8 mouse cellular contexts compared by ENCODE assay signal in the genomic region with DNA sequence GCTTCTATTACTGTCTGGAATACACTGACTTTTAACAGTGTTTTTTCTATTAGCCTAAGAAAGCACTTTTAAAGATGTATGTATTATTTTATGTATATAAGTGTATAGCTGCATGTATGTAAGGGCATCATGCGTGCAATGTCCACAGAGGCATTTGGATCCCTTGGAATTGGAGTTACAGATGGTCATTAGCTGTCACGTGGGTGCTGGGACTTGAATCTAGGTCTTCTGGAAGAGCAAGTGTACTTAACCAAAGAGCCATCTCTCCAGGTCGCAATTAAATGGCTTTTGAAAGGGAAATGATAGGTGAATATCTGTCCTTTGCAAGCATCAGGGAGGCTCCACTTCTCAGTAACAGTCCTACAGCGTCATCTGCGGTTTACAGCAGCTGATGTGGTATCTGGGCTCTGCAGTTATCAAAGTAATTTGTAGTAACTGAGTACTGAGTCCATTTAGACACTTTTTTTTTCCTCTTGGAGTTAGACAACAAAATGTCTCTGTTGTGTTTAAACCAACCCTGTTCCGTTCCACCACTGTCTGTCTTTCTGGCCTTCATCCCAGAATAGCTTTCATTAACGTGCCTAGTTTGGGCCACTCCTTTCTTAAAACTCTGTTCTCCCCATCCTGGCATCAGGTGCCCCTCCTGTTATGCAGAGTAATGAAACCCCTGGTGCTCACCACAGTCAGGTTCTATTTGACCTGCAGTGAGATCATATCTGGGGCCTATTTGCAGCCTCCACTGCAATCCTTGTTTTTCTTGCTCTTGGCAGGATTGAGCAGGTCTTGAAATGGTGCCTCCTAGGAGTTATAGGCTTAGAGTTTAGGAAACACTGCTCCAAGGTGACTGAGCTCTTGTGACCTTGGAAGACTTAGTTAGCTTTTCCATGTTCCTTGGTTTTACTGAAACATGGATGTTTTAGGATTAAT. TPM values are rescaled to one million over a fixed set of nuclear protein-coding genes. Genes with fewer than 3 reads are reported as not detected.
DNase-seq lines count a peak whose midpoint lies in the region; ATAC-seq lines count a peak whose summit lies in the region.

No protein-coding gene starts in this region.

- 0 out of 2 replicates have a peak, but pooled peaks cover 2% of the 10 kb centered on the region for H3K9me3 ChIP-seq in heart, embryonic 10.5 days
- H3K9me3 ChIP-seq in intestine, embryonic 14.5 days (ENCODE audit: control insufficient read depth, low read length), result no peaks in the 10 kb centered on the region
- H3K9me3 ChIP-seq in midbrain, embryonic 10.5 days (replicated peaks), result no peaks in the 10 kb centered on the region

- H3K4me2 ChIP-seq in intestine, embryonic 14.5 days (ENCODE audit: low read length), result peak overlapping the region; percentile 77; the same call in 1 of the 2 replicates

- DNase-seq in heart, embryonic 10.5 days (ENCODE audit: low spot score), result no peak
- no peak for DNase-seq in heart, postnatal 25 days (ENCODE audit: low spot score)
- DNase-seq in adipocyte (ENCODE audit: low spot score), result peak; percentile 66
- no peak for DNase-seq in intestine, embryonic 14.5 days (ENCODE audit: low spot score)
- DNase-seq in midbrain, embryonic 10.5 days (ENCODE audit: low spot score), result no peak
- DNase-seq in adrenal gland, adult 2 months, result no peak

- no peaks in the 10 kb centered on the region for H3K27me3 ChIP-seq in heart, embryonic 10.5 days (ENCODE audit: insufficient read depth, poor library complexity, severe bottlenecking)
- H3K27me3 ChIP-seq in intestine, embryonic 14.5 days (replicated peaks; ENCODE audit: control insufficient read depth, insufficient read depth, low read length), result 0 out of 2 replicates have a peak, but pooled peaks cover 3% of the 10 kb centered on the region
- H3K27me3 ChIP-seq in midbrain, embryonic 10.5 days (ENCODE audit: low read depth, poor library complexity, severe bottlenecking), result no peaks in the 10 kb centered on the region

- H3K36me3 ChIP-seq in heart, embryonic 10.5 days, result peaks cover 24% of the 10 kb centered on the region; the same call in 1 of the 2 replicates
- H3K36me3 ChIP-seq in intestine, embryonic 14.5 days (ENCODE audit: control insufficient read depth, insufficient read depth, low read length), result peaks cover 6% of the 10 kb centered on the region; the same call in 1 of the 2 replicates
- peaks cover 17% of the 10 kb centered on the region for H3K36me3 ChIP-seq in midbrain, embryonic 10.5 days

- no peak overlapping the region for H3K27ac ChIP-seq in heart, embryonic 10.5 days
- no peak overlapping the region for H3K27ac ChIP-seq in intestine, embryonic 14.5 days (ENCODE audit: low read depth)
- H3K27ac ChIP-seq in midbrain, embryonic 10.5 days (replicated peaks), result no peak overlapping the region

- intact Hi-C loops in heart, postnatal 25 days (cut with DNase I), result loop anchor here (2.0 kb wide), 1 partner anchor 37 kb away; a partner anchor contains a TSS

- no peak for ATAC-seq in intestine, embryonic 14.5 days (replicated peaks; ENCODE audit: low FRiP score, low TSS enrichment, low read depth)
- ATAC-seq in monocyte, adult 5-6 weeks (replicated peaks; ENCODE audit: insufficient number of reproducible peaks, low FRiP score, low TSS enrichment, poor library complexity, severe bottlenecking), result no peak
- no peak for ATAC-seq in cerebellum, adult (ENCODE audit: insufficient number of reproducible peaks, low FRiP score, low TSS enrichment)

- 90% methylated on average over 7 of the region's 7 CpGs for WGBS in heart, embryonic 10.5 days
- WGBS in intestine, embryonic 14.5 days, result 85% methylated on average over 7 of the region's 7 CpGs
- 91% methylated on average over 7 of the region's 7 CpGs for WGBS in midbrain, embryonic 10.5 days

- H3K4me1 ChIP-seq in heart, embryonic 10.5 days, result peaks cover 24% of the 10 kb centered on the region; the same call in 1 of the 2 replicates
- H3K4me1 ChIP-seq in intestine, embryonic 14.5 days (replicated peaks; ENCODE audit: control insufficient read depth, insufficient read depth, low read length), result peaks cover 12% of the 10 kb centered on the region
- peaks cover 23% of the 10 kb centered on the region for H3K4me1 ChIP-seq in midbrain, embryonic 10.5 days

- H3K4me3 ChIP-seq in heart, embryonic 10.5 days, result peak overlapping the region; percentile 98; the same call in 1 of the 2 replicates
- H3K4me3 ChIP-seq in intestine, embryonic 14.5 days (ENCODE audit: low read depth, low read length), result no peak overlapping the region
- peak overlapping the region; percentile 92; the same call in 1 of the 2 replicates for H3K4me3 ChIP-seq in midbrain, embryonic 10.5 days

- no peak overlapping the region for H3K9ac ChIP-seq in intestine, embryonic 14.5 days (ENCODE audit: low read length)

RNA-seq across cellular contexts. Expression of a gene that starts 14.9 kb away (rescaled TPM):
- polyA plus RNA-seq in heart, embryonic 10.5 days (2016; fragmentation: Nextera tagmentation; extraction: Ambion mirVana), result 189 and 213 TPM in 2 replicates
- 10 to 100 TPM; 64.5 to 66.4 TPM for total RNA-seq in heart, postnatal 25 days (2021)
- polyA plus RNA-seq in intestine, embryonic 14.5 days (2014; fragmentation: Nextera tagmentation; extraction: Ambion mirVana), result 216 and 217 TPM in 2 replicates
- polyA plus RNA-seq in midbrain, embryonic 10.5 days (2016; fragmentation: Nextera tagmentation; extraction: Ambion mirVana), result 117 and 122 TPM in 2 replicates
- total RNA-seq in monocyte, adult 5-6 weeks (2017), result 314 to 369 TPM (median 315 TPM) in 3 replicates
- 100 to 1,000 TPM; 213 to 229 TPM for total RNA-seq in adrenal gland, adult 2 months (2021)
- 193 and 215 TPM in 2 replicates for polyA plus RNA-seq in adrenal gland, adult 2 months (2012; rRNA removed)

RNA-seq across cellular contexts. Expression of a gene that starts 37.5 kb away (rescaled TPM):
- 2.7 and 4.5 TPM in 2 replicates for polyA plus RNA-seq in heart, embryonic 10.5 days (2016; fragmentation: Nextera tagmentation; extraction: Ambion mirVana)
- total RNA-seq in heart, postnatal 25 days (2021), result 10 to 100 TPM; 65.4 to 72.4 TPM
- polyA plus RNA-seq in intestine, embryonic 14.5 days (2014; fragmentation: Nextera tagmentation; extraction: Ambion mirVana), result 8.1 and 8.5 TPM in 2 replicates
- polyA plus RNA-seq in midbrain, embryonic 10.5 days (2016; fragmentation: Nextera tagmentation; extraction: Ambion mirVana), result 3.5 and 3.8 TPM in 2 replicates
- 79.3 to 106 TPM (median 83.5 TPM) in 3 replicates for total RNA-seq in monocyte, adult 5-6 weeks (2017)
- 10 to 100 TPM; 66.8 to 75.4 TPM for total RNA-seq in adrenal gland, adult 2 months (2021)
- polyA plus RNA-seq in adrenal gland, adult 2 months (2012; rRNA removed), result 1.2 TPM in 2 replicates
